Mouse (Mus musculus): ENCODE results near the gene Phactr2.

GRCm38 (mm10) chr10:13225377-13226063, 248.7 kb downstream of the Phactr2 start:
- no peak for TF ChIP-seq POLR2A (IDR thresholded peaks at IDR 0.05; ENCODE audit: borderline replicate concordance, extremely low read depth, insufficient read depth, insufficient read length, poor library complexity, severe bottlenecking)
- TF ChIP-seq CTCF (IDR thresholded peaks at IDR 0.05; ENCODE audit: borderline replicate concordance, extremely low read depth, insufficient read depth, insufficient read length): no peak
